Mouse (Mus musculus): Measurements from ENCODE around the gene Lin52. TPM values are rescaled to one million over a fixed set of nuclear protein-coding genes. Genes with fewer than 3 reads are reported as not detected.

Lin52 gene
- polyA plus RNA-seq, 1 experiment from 2014 or later: 15.3 TPM

DNA sequence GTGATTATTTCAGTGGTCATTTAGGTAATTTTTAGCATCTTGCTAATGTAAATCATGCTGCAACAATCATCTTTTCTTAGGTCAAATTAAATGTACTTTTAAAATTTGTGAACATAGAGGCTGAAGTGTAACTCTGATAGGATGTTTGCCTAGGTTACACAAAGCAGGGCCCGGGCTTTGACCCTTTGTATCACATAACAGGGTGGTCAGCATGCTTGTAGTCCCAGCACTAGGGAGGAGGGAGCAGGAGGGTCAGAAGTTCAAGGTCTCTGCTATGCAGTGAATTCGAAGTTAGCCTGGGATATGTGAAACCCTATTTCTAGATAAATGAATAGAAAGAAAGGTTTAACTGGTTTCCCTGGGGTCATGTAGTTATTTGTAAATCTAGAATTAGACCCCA lies 30.0 kb downstream of the Lin52 start:
- H3K36me3 ChIP-seq: peaks cover 16% of the 10 kb centered on the region
- H3K9ac ChIP-seq: no peak overlapping the region
- H3K27ac ChIP-seq: 0 out of 2 replicates have a peak overlapping the region, but pooled peaks have one; percentile 25
- ATAC-seq: 0 out of 2 replicates have a peak, but pooled peaks have one; percentile 47
- no peak overlapping the region for H3K4me3 ChIP-seq
- no peak overlapping the region for H3K4me2 ChIP-seq
- H3K9me3 ChIP-seq (replicated peaks): no peaks in the 10 kb centered on the region
- H3K4me1 ChIP-seq: peaks cover 10% of the 10 kb centered on the region
- H3K27me3 ChIP-seq (replicated peaks): no peaks in the 10 kb centered on the region
- 64% methylated on average over 2 of the region's 2 CpGs for WGBS (ENCODE audit: insufficient replicate concordance)

DNA sequence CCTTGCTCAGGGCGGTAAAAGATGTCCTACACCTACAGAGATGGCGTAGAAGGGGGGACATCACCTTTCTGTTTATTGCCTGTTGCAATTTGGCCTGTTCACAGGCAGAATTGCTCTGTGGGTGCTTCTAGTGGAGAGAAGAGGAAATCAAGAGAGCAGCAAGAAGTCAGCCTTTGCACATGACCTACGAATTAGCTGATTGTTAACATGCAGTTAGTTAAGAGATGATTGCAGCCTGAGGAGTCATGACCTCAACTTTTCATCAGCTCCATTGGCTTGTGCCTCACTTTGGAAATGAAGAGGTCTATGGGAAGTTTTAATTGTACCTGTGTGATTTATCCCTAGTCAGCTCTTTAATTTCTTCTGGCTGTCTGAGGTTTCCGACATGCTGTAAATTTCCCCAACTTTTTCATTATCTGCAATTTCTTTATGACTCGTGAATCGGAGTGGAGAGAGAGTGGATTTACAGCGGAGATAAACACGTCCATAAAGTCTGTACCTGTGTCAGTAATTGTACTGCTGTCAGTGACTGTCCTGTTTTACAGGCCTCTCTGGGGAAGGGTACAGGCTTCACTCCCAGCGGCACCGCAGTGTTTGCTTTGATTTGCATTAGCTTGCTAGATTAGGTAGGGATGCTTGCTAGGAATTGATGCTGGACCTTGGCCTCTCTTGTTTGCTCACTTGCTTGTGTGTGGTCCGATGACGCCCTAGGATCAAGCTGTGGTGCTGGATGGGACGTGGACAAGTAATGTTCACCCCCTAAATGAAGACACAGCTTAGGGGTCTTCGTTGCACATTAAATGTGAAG lies 31.8 kb downstream of the Lin52 start:
- Histone ChIP-seq H3K4me2 (no peak overlapping the region), H3K27ac (peak overlapping the region; percentile 57; the same call in 1 of the 2 replicates), H3K27me3 (replicated peaks) (no peaks in the 10 kb centered on the region), H3K36me3 (peaks cover 16% of the 10 kb centered on the region), H3K9ac (no peak overlapping the region), H3K9me3 (replicated peaks) (no peaks in the 10 kb centered on the region), H3K4me1 (peaks cover 16% of the 10 kb centered on the region), H3K4me3 (no peak overlapping the region)
- ATAC-seq: peak; percentile 42; the same call in 1 of the 2 replicates
- WGBS (ENCODE audit: insufficient replicate concordance): 81% methylated on average over 14 of the region's 14 CpGs

DNA sequence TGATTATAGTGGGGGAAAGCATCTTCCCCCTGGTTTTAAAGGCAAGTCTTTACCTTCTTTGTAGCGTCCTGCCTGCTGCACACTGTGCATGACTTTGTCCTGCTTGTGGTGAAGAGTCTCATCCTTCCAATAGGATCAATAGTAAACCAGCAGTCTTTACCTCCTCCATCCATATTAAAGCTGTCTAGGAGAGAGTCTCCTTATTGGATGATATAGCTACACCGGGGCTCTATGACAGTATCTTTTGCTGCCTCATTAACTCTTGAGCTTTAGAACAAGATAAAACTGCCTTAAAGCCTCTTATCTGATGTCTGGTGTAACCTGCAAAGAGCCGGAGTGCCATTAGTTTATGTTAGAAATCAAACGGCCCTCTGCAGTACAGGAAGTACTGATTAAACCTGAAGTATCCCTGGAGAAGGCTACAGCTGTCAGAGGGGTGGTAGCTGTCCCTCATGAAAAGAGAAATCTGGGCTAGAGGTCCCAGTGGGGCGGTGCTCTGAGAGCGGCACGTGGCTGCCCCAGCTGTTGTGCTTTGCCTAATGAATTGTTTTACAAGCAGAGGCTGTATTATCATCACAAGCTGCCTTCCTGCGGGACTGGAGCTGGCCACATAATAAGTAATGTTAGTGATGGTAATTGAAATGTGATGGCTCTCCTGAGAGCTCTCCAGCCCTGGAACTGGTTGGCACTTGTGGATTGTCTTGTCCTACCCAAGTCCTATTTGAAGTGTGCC lies 36.3 kb downstream of the Lin52 start:
- H3K27me3 ChIP-seq (replicated peaks): no peaks in the 10 kb centered on the region
- H3K4me3 ChIP-seq: no peak overlapping the region
- 53% methylated on average over 8 of the region's 8 CpGs for WGBS (ENCODE audit: insufficient replicate concordance)
- H3K4me2 ChIP-seq: no peak overlapping the region
- no peak overlapping the region for H3K9ac ChIP-seq
- no peak for ATAC-seq
- H3K27ac ChIP-seq: no peak overlapping the region
- no peaks in the 10 kb centered on the region; the same call in 1 of the 2 replicates for H3K36me3 ChIP-seq
- peaks cover 6% of the 10 kb centered on the region; the same call in 1 of the 2 replicates for H3K4me1 ChIP-seq
- H3K9me3 ChIP-seq (replicated peaks): no peaks in the 10 kb centered on the region

DNA sequence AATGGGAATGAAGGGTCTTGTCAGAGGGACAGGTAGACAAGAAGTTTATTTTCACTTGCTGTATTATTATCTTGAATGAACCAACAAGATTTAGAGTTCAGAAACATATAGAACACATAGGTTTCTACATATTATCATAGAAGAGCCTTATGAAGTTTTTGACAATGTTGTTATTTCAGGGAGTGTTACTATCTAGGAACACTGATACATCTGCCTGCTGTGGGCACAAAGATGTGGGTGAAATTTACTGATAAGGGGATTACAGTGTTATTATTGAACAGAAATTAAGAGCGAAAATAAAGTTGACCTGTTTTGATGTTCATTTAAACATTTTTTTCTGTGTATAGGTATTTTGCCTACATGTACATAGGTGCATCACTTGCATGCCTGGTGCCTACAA lies 45.6 kb downstream of the Lin52 start:
- Histone ChIP-seq H3K9me3 (replicated peaks) (no peaks in the 10 kb centered on the region), H3K36me3 (no peaks in the 10 kb centered on the region)
- no peak for ATAC-seq

DNA sequence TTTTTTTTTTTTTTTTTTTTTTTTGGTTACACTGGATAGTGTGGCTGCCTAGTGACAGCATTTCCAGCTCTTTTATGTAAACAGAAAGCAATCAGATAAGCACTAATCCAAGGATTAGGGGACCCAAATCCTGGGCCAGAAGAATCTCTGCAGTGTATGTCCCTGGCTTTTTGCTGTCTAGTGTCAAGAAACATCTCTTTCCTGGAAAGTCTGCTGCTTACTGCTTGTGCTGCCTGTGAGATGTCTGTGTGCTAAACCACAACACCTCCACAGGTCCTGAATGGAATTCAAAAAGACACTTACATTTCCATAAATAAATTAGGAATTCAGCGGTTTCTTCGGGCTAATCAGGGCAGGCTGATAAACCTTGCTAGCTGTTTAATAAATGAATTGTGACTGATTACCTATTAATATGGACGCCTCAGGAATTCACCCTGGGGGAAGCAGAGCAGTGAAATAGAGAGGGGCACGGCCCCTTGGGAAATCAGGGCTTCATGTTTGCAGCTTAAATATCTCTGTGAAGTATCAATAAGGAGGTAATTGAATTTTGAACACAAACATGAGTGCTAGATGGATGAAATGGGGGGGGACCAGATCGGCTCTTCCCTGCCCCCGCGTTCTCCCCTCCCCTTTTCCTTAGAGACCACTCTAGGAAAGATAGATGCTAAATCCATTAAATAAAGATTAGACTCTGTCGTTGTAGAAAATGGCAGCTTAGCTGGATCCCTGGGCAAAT lies 49.5 kb downstream of the Lin52 start:
- 80% methylated on average over 8 of the region's 8 CpGs for WGBS (ENCODE audit: insufficient replicate concordance)
- no peak overlapping the region for H3K27ac ChIP-seq

More for the DNA sequence above, 45.6 kb downstream of the Lin52 start:
- Histone ChIP-seq H3K4me2 (no peak overlapping the region), H3K9ac (no peak overlapping the region), H3K27ac (no peak overlapping the region), H3K4me3 (no peak overlapping the region), H3K4me1 (peaks cover 18% of the 10 kb centered on the region), H3K27me3 (replicated peaks) (no peaks in the 10 kb centered on the region)
- 63% methylated on average over 1 of the region's 1 CpGs for WGBS (ENCODE audit: insufficient replicate concordance)

DNA sequence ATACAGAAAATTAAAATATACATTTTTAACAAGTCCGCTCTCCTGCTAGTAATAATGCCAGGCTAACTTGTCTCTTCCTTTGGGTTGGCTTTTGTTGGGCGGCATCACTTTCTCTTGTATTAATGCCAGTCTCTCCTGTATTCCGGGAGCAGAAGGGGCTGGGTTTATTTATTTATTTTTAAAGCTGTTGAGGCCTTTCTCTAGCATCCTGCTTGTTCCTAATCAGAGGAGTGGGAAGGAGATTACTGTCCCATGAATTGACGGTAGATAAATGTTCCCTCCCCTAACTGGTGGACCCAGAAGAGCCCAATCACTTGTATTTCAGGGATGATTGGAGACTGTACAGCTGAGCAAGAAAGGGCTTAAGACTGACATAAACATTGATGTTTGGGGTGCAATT lies 50.1 kb downstream of the Lin52 start:
- Histone ChIP-seq H3K36me3 (no peaks in the 10 kb centered on the region), H3K27ac (no peak overlapping the region), H3K4me1 (peaks cover 15% of the 10 kb centered on the region), H3K9me3 (replicated peaks) (no peaks in the 10 kb centered on the region), H3K9ac (no peak overlapping the region), H3K4me3 (no peak overlapping the region), H3K4me2 (no peak overlapping the region), H3K27me3 (replicated peaks) (no peaks in the 10 kb centered on the region)
- 75% methylated on average over 4 of the region's 4 CpGs for WGBS (ENCODE audit: insufficient replicate concordance)
- ATAC-seq: no peak

More for the DNA sequence above, 49.5 kb downstream of the Lin52 start:
- Histone ChIP-seq H3K4me3 (no peak overlapping the region), H3K9ac (no peak overlapping the region), H3K9me3 (replicated peaks) (no peaks in the 10 kb centered on the region), H3K4me1 (peaks cover 18% of the 10 kb centered on the region), H3K27me3 (replicated peaks) (no peaks in the 10 kb centered on the region), H3K36me3 (no peaks in the 10 kb centered on the region), H3K4me2 (no peak overlapping the region)
- ATAC-seq: no peak

DNA sequence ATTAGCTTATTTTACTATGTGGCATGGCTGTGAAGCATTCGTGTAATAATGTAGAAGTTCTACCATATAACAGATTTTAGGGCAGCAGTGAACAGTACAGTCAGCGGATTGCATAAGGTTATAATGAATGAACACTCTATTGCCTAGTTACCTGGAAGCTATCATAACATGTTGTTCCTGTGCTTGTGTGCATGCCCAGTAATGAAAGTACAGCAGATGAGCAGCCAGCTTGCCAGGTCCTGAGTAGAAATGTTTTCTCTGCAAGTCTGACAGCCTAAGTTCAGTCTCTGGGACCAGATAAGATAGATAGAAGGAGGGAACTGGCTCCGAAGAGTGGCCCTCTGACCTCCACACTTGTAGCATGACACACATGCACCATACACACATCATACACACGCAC lies 55.6 kb downstream of the Lin52 start:
- 71% methylated on average over 4 of the region's 4 CpGs for WGBS (ENCODE audit: insufficient replicate concordance)

DNA sequence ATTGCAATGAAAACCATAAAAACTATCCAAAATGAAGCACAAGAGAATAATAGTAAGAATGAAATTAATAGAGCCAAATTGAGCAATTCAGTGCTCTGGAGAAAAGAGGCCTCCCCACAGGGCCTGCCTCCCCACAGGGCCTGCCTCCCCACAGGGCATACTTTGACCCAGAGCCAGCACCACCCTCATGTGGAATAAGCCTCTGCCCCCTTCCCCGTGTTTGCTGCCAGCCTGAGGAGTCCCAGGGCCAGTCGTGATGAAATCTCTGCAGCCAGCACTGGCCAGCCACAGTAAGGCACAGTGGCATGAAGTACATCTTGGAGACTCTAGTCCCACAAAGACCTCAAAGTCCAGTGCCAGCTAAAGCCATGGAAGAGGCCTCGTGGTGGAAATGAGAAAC lies 60.8 kb downstream of the Lin52 start:
- Histone ChIP-seq H3K4me3 (no peak overlapping the region), H3K36me3 (0 out of 2 replicates have a peak, but pooled peaks cover 8% of the 10 kb centered on the region), H3K4me2 (no peak overlapping the region), H3K27me3 (replicated peaks) (no peaks in the 10 kb centered on the region), H3K9ac (no peak overlapping the region), H3K27ac (no peak overlapping the region), H3K4me1 (peaks cover 5% of the 10 kb centered on the region; the same call in 1 of the 2 replicates), H3K9me3 (replicated peaks) (no peaks in the 10 kb centered on the region)
- 66% methylated on average over 3 of the region's 3 CpGs for WGBS (ENCODE audit: insufficient replicate concordance)
- no peak for ATAC-seq

More for the DNA sequence above, 55.6 kb downstream of the Lin52 start:
- Histone ChIP-seq H3K27me3 (replicated peaks) (no peaks in the 10 kb centered on the region), H3K4me1 (no peaks in the 10 kb centered on the region), H3K27ac (no peak overlapping the region), H3K9me3 (replicated peaks) (no peaks in the 10 kb centered on the region), H3K4me2 (no peak overlapping the region), H3K4me3 (no peak overlapping the region), H3K36me3 (no peaks in the 10 kb centered on the region), H3K9ac (no peak overlapping the region)
- no peak for ATAC-seq

DNA sequence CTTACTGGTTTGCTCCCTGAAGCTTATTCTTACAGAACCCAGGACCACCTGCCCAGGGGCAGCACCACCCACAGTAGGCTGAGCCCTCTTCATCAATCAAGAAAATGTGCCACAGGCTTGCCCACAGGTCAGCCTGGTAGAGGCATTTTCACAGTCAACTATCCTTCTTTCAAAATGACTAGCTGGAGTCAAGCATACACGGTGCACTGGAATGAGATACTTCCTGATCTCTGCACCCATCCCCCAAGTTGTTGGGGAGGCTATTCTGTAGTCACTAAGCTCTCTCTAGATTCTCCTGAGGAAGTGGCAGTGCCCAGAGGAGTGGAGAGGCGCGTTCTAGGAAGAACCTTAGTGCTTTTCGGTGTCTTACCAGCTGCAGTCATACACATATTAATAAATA lies 64.3 kb downstream of the Lin52 start:
- no peak for ATAC-seq
- Histone ChIP-seq H3K9ac (no peak overlapping the region), H3K36me3 (0 out of 2 replicates have a peak, but pooled peaks cover 8% of the 10 kb centered on the region), H3K9me3 (replicated peaks) (no peaks in the 10 kb centered on the region), H3K4me2 (no peak overlapping the region), H3K27ac (no peak overlapping the region), H3K27me3 (replicated peaks) (no peaks in the 10 kb centered on the region), H3K4me1 (peaks cover 21% of the 10 kb centered on the region), H3K4me3 (no peak overlapping the region)
- 59% methylated on average over 4 of the region's 4 CpGs for WGBS (ENCODE audit: insufficient replicate concordance)

DNA sequence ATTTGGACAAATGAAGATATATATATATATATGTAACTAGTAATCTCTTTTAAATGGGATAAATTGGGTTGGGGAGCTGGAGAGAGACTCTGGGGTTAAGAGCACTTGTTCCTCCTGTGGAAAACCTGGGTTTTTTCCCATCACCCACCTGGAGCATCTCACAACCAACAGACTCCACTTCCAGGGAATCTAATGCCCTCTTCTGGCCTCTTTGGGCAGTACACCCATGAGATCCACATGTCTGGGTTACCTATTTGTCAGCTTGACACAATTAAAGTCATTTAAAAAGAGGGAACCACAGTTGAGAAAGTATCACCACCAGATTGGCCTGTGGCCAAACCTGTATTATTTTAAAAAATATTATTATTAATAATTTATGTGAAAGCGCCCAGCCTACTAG lies 65.4 kb downstream of the Lin52 start:
- peaks cover 21% of the 10 kb centered on the region for H3K4me1 ChIP-seq
- H3K4me3 ChIP-seq: no peak overlapping the region
- no peaks in the 10 kb centered on the region for H3K9me3 ChIP-seq (replicated peaks)
- H3K36me3 ChIP-seq: 0 out of 2 replicates have a peak, but pooled peaks cover 10% of the 10 kb centered on the region
- 94% methylated on average over 1 of the region's 1 CpGs for WGBS (ENCODE audit: insufficient replicate concordance)
- H3K27ac ChIP-seq: no peak overlapping the region
- no peaks in the 10 kb centered on the region for H3K27me3 ChIP-seq (replicated peaks)
- H3K4me2 ChIP-seq: no peak overlapping the region
- no peak for ATAC-seq
- no peak overlapping the region for H3K9ac ChIP-seq

DNA sequence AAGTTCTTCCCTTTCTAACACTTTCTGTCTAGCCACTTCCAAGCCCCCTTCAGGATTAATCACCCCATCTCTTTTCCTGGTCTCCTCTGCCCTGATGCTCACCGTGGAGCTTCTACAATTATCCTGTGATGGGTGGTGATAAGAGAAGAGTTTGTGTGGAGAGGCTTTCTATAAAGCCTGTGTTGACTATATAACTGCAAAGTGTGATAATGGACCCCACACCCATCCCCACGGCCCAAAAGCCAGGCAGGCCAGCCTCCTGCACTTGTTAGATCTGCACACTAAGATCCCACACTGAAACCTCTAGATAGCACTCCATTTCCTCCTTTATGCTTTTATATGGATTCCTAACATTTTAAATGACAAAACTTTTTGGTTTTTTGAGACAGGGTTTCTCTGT lies 66.8 kb downstream of the Lin52 start:
- Histone ChIP-seq H3K4me3 (no peak overlapping the region), H3K36me3 (0 out of 2 replicates have a peak, but pooled peaks cover 7% of the 10 kb centered on the region), H3K4me2 (peak overlapping the region; percentile 8), H3K27me3 (replicated peaks) (no peaks in the 10 kb centered on the region), H3K9me3 (replicated peaks) (no peaks in the 10 kb centered on the region), H3K27ac (peak overlapping the region; percentile 61), H3K4me1 (peaks cover 21% of the 10 kb centered on the region), H3K9ac (no peak overlapping the region)
- WGBS (ENCODE audit: insufficient replicate concordance): 16% methylated on average over 2 of the region's 2 CpGs
- ATAC-seq: peak; percentile 97

Measured in liver, embryonic 12.5 days (tissue).